Mouse (Mus musculus) adrenal gland (tissue): ENCODE data around the gene Olfr1090.

Experiments used
- intact Hi-C: fragments of 180-260 bp; cut with DNase I; formaldehyde crosslinking; loops from one replicate; pipeline ENCODE4 v1.15.1; 2025
- long read RNA-seq, 2 experiments: library from polyadenylated mRNA; unstranded; transcript quantifications; one replicate each; pipeline ENCODE4 v2.0.0; 2020; ENCODE audit warnings: borderline replicate concordance in 1 of 2; ENCODE audit not compliant: insufficient replicate concordance in 1 of 2

Gene Olfr1090
- long read RNA-seq, experiment 1: 0 reads
- long read RNA-seq, experiment 2: 0 reads

DNA sequence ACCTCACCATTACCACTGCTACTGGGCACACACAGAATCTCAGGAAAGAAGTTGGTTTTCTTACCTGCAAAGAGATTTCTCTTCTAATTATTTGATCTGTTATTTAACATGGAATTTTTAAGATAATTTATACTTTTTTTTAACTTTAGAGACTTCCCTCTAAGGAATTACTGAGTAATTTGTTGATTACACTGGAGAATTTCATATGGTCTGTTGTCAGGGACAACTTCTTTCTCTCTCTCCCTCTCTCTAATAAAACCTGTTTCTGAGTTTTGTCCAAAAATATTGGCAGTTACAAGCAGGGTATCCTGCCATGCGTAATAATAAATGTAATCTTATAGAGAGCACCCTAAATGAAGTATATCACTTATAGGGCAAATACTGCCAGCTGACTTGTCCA, at the start of gene Olfr1090:
Gene Olfr1090 (minus strand): TSS at position 101 of the 400 bp plus-strand sequence.
- intact Hi-C loops: no loop called here

DNA sequence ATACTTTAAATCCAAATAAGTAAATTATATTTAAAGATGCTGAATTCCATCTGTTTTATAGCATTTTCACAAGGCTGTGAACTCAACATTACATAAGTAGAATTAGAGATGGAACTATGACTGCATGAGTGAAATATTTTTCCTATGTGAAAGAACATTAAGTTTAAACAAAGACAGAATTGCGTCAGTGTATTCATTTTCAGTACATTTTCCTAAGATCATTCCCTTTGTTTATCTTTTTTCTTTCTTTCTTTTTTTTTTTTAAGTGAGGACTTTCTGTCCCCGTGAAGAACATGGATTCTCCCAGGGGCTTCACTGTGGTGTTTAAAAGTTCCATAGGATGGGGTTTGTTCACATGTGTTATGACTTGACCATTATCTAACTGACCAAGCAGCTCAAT, 23.4 kb upstream of the Olfr1090 start, which contains the start of gene Olfr1093:
Gene Olfr1093 (plus strand): TSS at position 301 of the 400 bp plus-strand sequence.
- intact Hi-C loops: no loop called here

DNA sequence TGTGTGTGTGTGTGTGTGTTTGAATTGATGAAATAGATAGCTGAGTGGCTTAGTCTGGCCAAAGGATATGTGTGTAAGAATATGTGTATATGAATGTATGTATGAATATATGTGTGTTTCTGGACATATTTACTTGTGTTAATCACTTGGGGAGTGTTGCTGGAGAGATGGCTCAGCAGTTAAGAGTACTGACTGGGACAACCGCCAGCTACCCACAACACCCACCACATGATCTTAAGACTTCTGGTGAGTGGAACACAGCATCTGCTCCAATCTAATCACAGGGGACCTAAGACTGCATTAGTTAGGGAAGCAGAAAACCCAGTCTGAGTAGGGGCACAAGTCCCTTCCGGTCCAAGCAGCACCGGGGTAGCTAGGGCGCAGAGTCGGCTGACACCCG, 2.3 kb upstream of the Olfr1090 start:
- intact Hi-C loops: no loop called here

DNA sequence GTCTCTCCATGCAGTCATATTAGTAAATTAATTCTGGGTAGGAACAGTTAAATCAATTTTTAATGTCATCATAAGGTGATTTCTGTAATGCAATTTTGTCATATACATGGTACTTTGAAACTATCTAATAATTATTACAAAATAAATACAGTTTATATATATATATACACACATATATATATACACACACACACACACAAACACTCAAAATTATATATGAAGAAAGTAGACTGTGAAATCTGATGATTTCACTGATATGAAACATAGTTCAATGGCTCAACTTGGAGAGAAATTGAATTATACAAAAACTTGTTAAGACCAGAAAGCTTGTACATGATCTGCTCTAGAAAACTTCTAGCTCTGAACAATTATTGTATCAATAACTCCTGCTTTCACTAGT, 25.2 kb downstream of the Olfr1090 start, which contains the start of gene Olfr1089:
Gene Olfr1089 (minus strand): TSS at position 101 of the 400 bp plus-strand sequence.
- intact Hi-C loops: no loop called here
